Mouse (Mus musculus): ENCODE results near the gene Ehd4.

Gene Ehd4

GRCm38 (mm10) chr2:120171362-120171761 is 17.0 kb upstream of the Ehd4 start:
- H3K36me3 ChIP-seq (ENCODE audit: insufficient read depth, low read length), result no peaks in the 10 kb centered on the region
- TF ChIP-seq CTCF (conservative IDR thresholded peaks at IDR 0.05; ENCODE audit: low read length) (no peak), POU5F1 (IDR thresholded peaks at IDR 0.05; ENCODE audit: borderline replicate concordance, low read length) (no peak), NANOG (IDR thresholded peaks at IDR 0.05; ENCODE audit: borderline replicate concordance, low read length) (no peak)
- no peaks in the 10 kb centered on the region for H3K9me3 ChIP-seq (ENCODE audit: low read length)
- H3K4me1 ChIP-seq (replicated peaks; ENCODE audit: low read depth, low read length), result peaks cover 31% of the 10 kb centered on the region
- H3K27me3 ChIP-seq (ENCODE audit: insufficient read depth, low read length), result 0 out of 2 replicates have a peak, but pooled peaks cover 3% of the 10 kb centered on the region
- no peak overlapping the region for H3K4me3 ChIP-seq (replicated peaks; ENCODE audit: low read length)

GRCm38 (mm10) chr2:120170726-120171125 is 16.3 kb upstream of the Ehd4 start:
- H3K4me1 ChIP-seq (replicated peaks; ENCODE audit: low read depth, low read length), result peaks cover 31% of the 10 kb centered on the region
- no peaks in the 10 kb centered on the region for H3K36me3 ChIP-seq (ENCODE audit: insufficient read depth, low read length)
- no peak overlapping the region for H3K4me3 ChIP-seq (replicated peaks; ENCODE audit: low read length)
- TF ChIP-seq POU5F1 (IDR thresholded peaks at IDR 0.05; ENCODE audit: borderline replicate concordance, low read length) (no peak), CTCF (conservative IDR thresholded peaks at IDR 0.05; ENCODE audit: low read length) (peak; percentile 19)
- no peaks in the 10 kb centered on the region for H3K9me3 ChIP-seq (ENCODE audit: low read length)
- 0 out of 2 replicates have a peak, but pooled peaks cover 3% of the 10 kb centered on the region for H3K27me3 ChIP-seq (ENCODE audit: insufficient read depth, low read length)

DNA sequence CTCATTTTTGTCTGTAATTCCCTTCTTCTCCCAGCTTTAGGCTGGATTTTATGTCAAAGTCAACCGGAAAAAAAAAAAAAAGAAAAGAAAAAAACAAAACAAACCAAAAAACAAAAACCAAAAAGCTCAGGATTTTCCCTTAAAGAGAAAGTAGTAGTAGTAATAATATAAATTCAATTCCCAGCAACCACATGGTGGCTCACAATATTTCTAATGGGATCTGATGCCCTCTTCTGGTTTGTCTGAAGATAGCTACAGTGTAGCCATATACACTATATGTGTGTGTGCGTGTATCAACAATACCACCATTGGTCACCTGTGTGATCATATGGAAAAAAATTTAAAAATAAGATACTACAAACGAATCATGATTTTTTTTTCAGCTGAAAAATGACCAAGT is 15.0 kb upstream of the Ehd4 start:
- Histone ChIP-seq H3K9me3 (ENCODE audit: low read length) (no peaks in the 10 kb centered on the region), H3K36me3 (ENCODE audit: insufficient read depth, low read length) (no peaks in the 10 kb centered on the region), H3K4me1 (replicated peaks; ENCODE audit: low read depth, low read length) (peaks cover 23% of the 10 kb centered on the region), H3K4me3 (replicated peaks; ENCODE audit: low read length) (no peak overlapping the region), H3K27me3 (ENCODE audit: insufficient read depth, low read length) (0 out of 2 replicates have a peak, but pooled peaks cover 3% of the 10 kb centered on the region)
- TF ChIP-seq POU5F1 (IDR thresholded peaks at IDR 0.05; ENCODE audit: borderline replicate concordance, low read length) (no peak), CTCF (conservative IDR thresholded peaks at IDR 0.05; ENCODE audit: low read length) (peak; percentile 11; the same call in 1 of the 2 replicates)

GRCm38 (mm10) chr2:120167763-120168162 is 13.4 kb upstream of the Ehd4 start:
- Histone ChIP-seq H3K4me1 (replicated peaks; ENCODE audit: low read depth, low read length) (0 out of 2 replicates have a peak, but pooled peaks cover 10% of the 10 kb centered on the region), H3K27me3 (ENCODE audit: insufficient read depth, low read length) (0 out of 2 replicates have a peak, but pooled peaks cover 3% of the 10 kb centered on the region), H3K4me3 (replicated peaks; ENCODE audit: low read length) (no peak overlapping the region), H3K36me3 (ENCODE audit: insufficient read depth, low read length) (no peaks in the 10 kb centered on the region), H3K9me3 (ENCODE audit: low read length) (no peaks in the 10 kb centered on the region)
- TF ChIP-seq NANOG (IDR thresholded peaks at IDR 0.05; ENCODE audit: borderline replicate concordance, low read length) (no peak), CTCF (conservative IDR thresholded peaks at IDR 0.05; ENCODE audit: low read length) (no peak), POU5F1 (IDR thresholded peaks at IDR 0.05; ENCODE audit: borderline replicate concordance, low read length) (no peak)

DNA sequence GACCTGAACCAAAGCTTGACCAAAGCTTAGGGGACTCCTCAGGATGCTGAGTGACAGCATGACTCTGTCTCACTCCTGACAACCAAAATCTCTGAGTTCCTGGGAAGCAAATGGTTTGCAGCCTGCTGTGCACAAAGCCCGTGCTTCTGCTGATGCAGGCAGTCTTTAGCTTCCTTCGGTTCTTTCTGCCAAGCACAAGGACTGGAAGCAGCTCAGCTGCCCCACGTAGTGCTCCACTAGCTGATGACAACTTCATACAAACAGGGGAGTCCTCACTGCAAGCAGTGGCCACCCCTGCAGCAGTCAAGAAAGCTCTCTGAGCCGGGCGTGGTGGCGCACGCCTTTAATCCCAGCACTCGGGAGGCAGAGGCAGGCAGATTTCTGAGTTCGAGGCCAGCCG is 11.1 kb upstream of the Ehd4 start:
- Histone ChIP-seq H3K36me3 (ENCODE audit: insufficient read depth, low read length) (no peaks in the 10 kb centered on the region), H3K4me1 (replicated peaks; ENCODE audit: low read depth, low read length) (no peaks in the 10 kb centered on the region), H3K27me3 (ENCODE audit: insufficient read depth, low read length) (0 out of 2 replicates have a peak, but pooled peaks cover 3% of the 10 kb centered on the region), H3K9me3 (ENCODE audit: low read length) (no peaks in the 10 kb centered on the region), H3K4me3 (replicated peaks; ENCODE audit: low read length) (no peak overlapping the region)
- no peak for TF ChIP-seq POU5F1 (IDR thresholded peaks at IDR 0.05; ENCODE audit: borderline replicate concordance, low read length)
- no peak for TF ChIP-seq CTCF (conservative IDR thresholded peaks at IDR 0.05; ENCODE audit: low read length)
- TF ChIP-seq NANOG (IDR thresholded peaks at IDR 0.05; ENCODE audit: borderline replicate concordance, low read length), result no peak

DNA sequence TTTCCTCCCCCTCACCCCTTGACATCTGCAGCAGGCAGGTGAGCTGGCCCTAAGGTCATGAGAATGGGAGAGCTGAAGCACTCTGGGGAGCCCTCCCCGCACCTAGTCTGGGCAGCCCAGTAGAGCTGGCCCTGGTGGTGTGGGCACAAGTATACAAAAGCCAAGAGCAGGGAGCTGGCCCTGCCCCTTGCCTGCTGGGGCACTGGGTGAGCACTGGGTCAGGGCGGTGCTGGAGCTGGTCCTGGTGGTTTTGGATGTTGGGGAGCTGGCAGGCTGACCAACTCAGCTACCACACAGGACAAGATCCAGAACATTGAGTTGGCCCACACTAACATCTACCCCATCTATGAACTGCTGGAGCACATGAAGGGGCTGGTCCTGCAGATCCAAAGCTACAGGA is 5.0 kb upstream of the Ehd4 start:
- H3K27me3 ChIP-seq (ENCODE audit: insufficient read depth, low read length), result no peaks in the 10 kb centered on the region
- no peaks in the 10 kb centered on the region for H3K9me3 ChIP-seq (ENCODE audit: low read length)
- H3K4me1 ChIP-seq (replicated peaks; ENCODE audit: low read depth, low read length), result peaks cover 9% of the 10 kb centered on the region
- H3K36me3 ChIP-seq (ENCODE audit: insufficient read depth, low read length), result no peaks in the 10 kb centered on the region
- TF ChIP-seq CTCF (conservative IDR thresholded peaks at IDR 0.05; ENCODE audit: low read length) (no peak), NANOG (IDR thresholded peaks at IDR 0.05; ENCODE audit: borderline replicate concordance, low read length) (no peak), POU5F1 (IDR thresholded peaks at IDR 0.05; ENCODE audit: borderline replicate concordance, low read length) (no peak)
- no peak overlapping the region for H3K4me3 ChIP-seq (replicated peaks; ENCODE audit: low read length)

GRCm38 (mm10) chr2:120158846-120159245 is 4.4 kb upstream of the Ehd4 start:
- Histone ChIP-seq H3K36me3 (ENCODE audit: insufficient read depth, low read length) (no peaks in the 10 kb centered on the region), H3K4me3 (replicated peaks; ENCODE audit: low read length) (no peak overlapping the region), H3K9me3 (ENCODE audit: low read length) (no peaks in the 10 kb centered on the region), H3K27me3 (ENCODE audit: insufficient read depth, low read length) (no peaks in the 10 kb centered on the region), H3K4me1 (replicated peaks; ENCODE audit: low read depth, low read length) (peaks cover 10% of the 10 kb centered on the region)
- TF ChIP-seq POU5F1 (IDR thresholded peaks at IDR 0.05; ENCODE audit: borderline replicate concordance, low read length) (no peak), NANOG (IDR thresholded peaks at IDR 0.05; ENCODE audit: borderline replicate concordance, low read length) (no peak), CTCF (conservative IDR thresholded peaks at IDR 0.05; ENCODE audit: low read length) (no peak)

DNA sequence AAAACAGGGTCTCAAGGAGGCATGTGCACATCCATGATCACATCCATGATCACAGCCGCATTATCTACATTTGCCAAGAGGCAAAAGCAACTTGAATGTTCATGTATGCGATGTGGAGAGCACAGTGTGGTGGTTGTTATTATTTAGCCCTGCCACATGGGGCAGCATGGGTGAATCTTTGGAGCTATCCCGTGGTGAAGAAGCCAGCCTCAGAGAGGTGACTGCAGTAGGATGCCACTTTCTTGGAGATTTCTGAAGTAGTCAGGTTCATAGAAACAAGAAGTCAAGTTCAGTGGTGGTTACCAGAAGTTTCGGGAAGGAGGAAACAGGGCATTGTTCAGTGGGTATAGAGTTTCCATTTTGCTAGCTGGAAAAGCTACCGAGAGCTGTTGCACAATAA is 3.6 kb upstream of the Ehd4 start:
- no peaks in the 10 kb centered on the region for H3K9me3 ChIP-seq (ENCODE audit: low read length)
- no peak overlapping the region for H3K4me3 ChIP-seq (replicated peaks; ENCODE audit: low read length)
- no peaks in the 10 kb centered on the region for H3K27me3 ChIP-seq (ENCODE audit: insufficient read depth, low read length)
- no peak for TF ChIP-seq POU5F1 (IDR thresholded peaks at IDR 0.05; ENCODE audit: borderline replicate concordance, low read length)
- no peak; the same call in 1 of the 2 replicates for TF ChIP-seq CTCF (conservative IDR thresholded peaks at IDR 0.05; ENCODE audit: low read length)
- no peak for TF ChIP-seq NANOG (IDR thresholded peaks at IDR 0.05; ENCODE audit: borderline replicate concordance, low read length)
- no peaks in the 10 kb centered on the region for H3K36me3 ChIP-seq (ENCODE audit: insufficient read depth, low read length)
- H3K4me1 ChIP-seq (replicated peaks; ENCODE audit: low read depth, low read length), result peaks cover 18% of the 10 kb centered on the region

DNA sequence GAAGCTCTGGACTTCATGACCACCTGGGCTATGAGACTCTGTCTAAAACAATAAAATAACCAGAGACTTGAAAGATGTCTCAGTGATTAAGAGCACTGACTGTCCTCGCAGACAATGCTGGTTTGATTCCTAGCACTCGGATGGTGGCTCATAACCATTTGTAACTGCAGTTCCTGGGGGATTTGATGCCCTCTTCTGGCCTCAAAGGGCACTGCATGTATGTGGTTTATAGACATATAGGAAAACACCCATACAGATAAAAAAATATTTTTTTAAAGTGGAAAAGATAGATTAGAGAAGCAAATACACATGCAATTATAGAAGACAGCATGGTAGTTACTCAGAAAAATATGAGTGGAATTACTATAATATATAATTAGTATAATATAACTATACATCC is 3.2 kb upstream of the Ehd4 start:
- Histone ChIP-seq H3K9me3 (ENCODE audit: low read length) (no peaks in the 10 kb centered on the region), H3K4me3 (replicated peaks; ENCODE audit: low read length) (no peak overlapping the region)
- TF ChIP-seq CTCF (conservative IDR thresholded peaks at IDR 0.05; ENCODE audit: low read length) (peak; percentile 68), POU5F1 (IDR thresholded peaks at IDR 0.05; ENCODE audit: borderline replicate concordance, low read length) (no peak)

More for the DNA sequence above, 3.2 kb upstream of the Ehd4 start:
- Histone ChIP-seq H3K36me3 (ENCODE audit: insufficient read depth, low read length) (no peaks in the 10 kb centered on the region), H3K4me1 (replicated peaks; ENCODE audit: low read depth, low read length) (peaks cover 18% of the 10 kb centered on the region), H3K27me3 (ENCODE audit: insufficient read depth, low read length) (no peaks in the 10 kb centered on the region)

All from E14TG2a.4 (cell line).